Mouse (Mus musculus) adrenal gland, postnatal 36 days (tissue): ENCODE data around the gene Kcnh7. TPM values are rescaled to one million over a fixed set of nuclear protein-coding genes. Genes with fewer than 3 reads are reported as not detected.
"Not testable (repeated sequence)": the region's sequence is repeated elsewhere in the genome, so short reads cannot be mapped to it uniquely, and the experiment has no call there.

Experiments
- DNase-seq, 2 experiments: peaks; one replicate each; pipeline ENCODE4 v3.0.0; 2021; ENCODE audit warnings: mixed read lengths in 1 of 2
- total RNA-seq, 2 experiments: library from RNA; stranded (reverse); gene quantifications; 2 replicates each; pipeline ENCODE4 v1.2.3; 2021

The Kcnh7 gene
- total RNA-seq, 2 experiments from 2014 or later, result 0.03 TPM; not detected in 1

- no peak for DNase-seq
Observed at GRCm38 (mm10) chr2:62717270-62717669, 466.8 kb downstream of the Kcnh7 start.

GRCm38 (mm10) chr2:62715260-62715659 is 468.8 kb downstream of the Kcnh7 start:
- DNase-seq, result no peak

- DNase-seq, result not testable (repeated sequence)
Observed at GRCm38 (mm10) chr2:62714362-62714761, 469.7 kb downstream of the Kcnh7 start.

- no peak for DNase-seq
Observed at GRCm38 (mm10) chr2:62709633-62710032, 474.5 kb downstream of the Kcnh7 start.

- no peak for DNase-seq
Observed at GRCm38 (mm10) chr2:62706313-62706712, 477.8 kb downstream of the Kcnh7 start.

- DNase-seq, result no peak
Observed at GRCm38 (mm10) chr2:62685934-62686333, 498.2 kb downstream of the Kcnh7 start.

- DNase-seq, result no peak
Observed at GRCm38 (mm10) chr2:62684989-62685595, 499.0 kb downstream of the Kcnh7 start.

GRCm38 (mm10) chr2:62681667-62682066 is 502.4 kb downstream of the Kcnh7 start:
- DNase-seq, result peak; percentile 8 to 12

- no peak for DNase-seq
Observed at GRCm38 (mm10) chr2:62672788-62673187, 511.3 kb downstream of the Kcnh7 start.

- no peak for DNase-seq
Observed at GRCm38 (mm10) chr2:62670767-62671166, 513.3 kb downstream of the Kcnh7 start.

GRCm38 (mm10) chr2:62670301-62670700 is 513.8 kb downstream of the Kcnh7 start:
- DNase-seq, result no peak

- DNase-seq, result no peak
Observed at GRCm38 (mm10) chr2:62669848-62670247, 514.2 kb downstream of the Kcnh7 start.

- no peak for DNase-seq
Observed at GRCm38 (mm10) chr2:62665536-62665935, 518.6 kb downstream of the Kcnh7 start.

GRCm38 (mm10) chr2:62664839-62665238 is 519.2 kb downstream of the Kcnh7 start:
- DNase-seq, result no peak

GRCm38 (mm10) chr2:62664135-62664670 is 519.9 kb downstream of the Kcnh7 start, which contains the start of gene Gca:
Gene Gca (plus strand): TSS chr2:62664285.
- peak; percentile 87 to 91 for DNase-seq

GRCm38 (mm10) chr2:62662560-62662959 is 521.5 kb downstream of the Kcnh7 start:
- no peak for DNase-seq

- no peak for DNase-seq
Observed at GRCm38 (mm10) chr2:62660565-62660964, 523.5 kb downstream of the Kcnh7 start.

GRCm38 (mm10) chr2:62656072-62656471 is 528.0 kb downstream of the Kcnh7 start:
- DNase-seq, result no peak

GRCm38 (mm10) chr2:62654519-62655338 is 529.4 kb downstream of the Kcnh7 start:
- DNase-seq, result peak; percentile 57 to 68

GRCm38 (mm10) chr2:62652466-62652865 is 531.6 kb downstream of the Kcnh7 start:
- DNase-seq, result no peak

GRCm38 (mm10) chr2:62651890-62652289 is 532.2 kb downstream of the Kcnh7 start:
- DNase-seq, result no peak

- no peak for DNase-seq
Observed at GRCm38 (mm10) chr2:62646671-62647289, 537.3 kb downstream of the Kcnh7 start.
